Mouse (Mus musculus) urinary bladder, postnatal 14 days (tissue): Measurements from ENCODE around the gene Pcnx.
"Not testable (repeated sequence)": the region's sequence is repeated elsewhere in the genome, so short reads cannot be mapped to it uniquely, and the experiment has no call there.

Experiments
- DNase-seq: peaks from one replicate; pipeline ENCODE4 v3.0.0; 2021; ENCODE audit warnings: low spot score

Gene Pcnx

GRCm38 (mm10) chr12:81965416-81965815 is 105.6 kb downstream of the Pcnx start:
- DNase-seq = no peak

GRCm38 (mm10) chr12:81971042-81971883 is 111.4 kb downstream of the Pcnx start:
- no peak for DNase-seq

- no peak for DNase-seq
Observed at GRCm38 (mm10) chr12:81971884-81972362, 112.1 kb downstream of the Pcnx start.

GRCm38 (mm10) chr12:81974806-81975205 is 115.0 kb downstream of the Pcnx start:
- DNase-seq = peak; percentile 34

GRCm38 (mm10) chr12:81977346-81977745 is 117.5 kb downstream of the Pcnx start:
- DNase-seq = no peak

- DNase-seq = no peak
Observed at GRCm38 (mm10) chr12:81979312-81979711, 119.5 kb downstream of the Pcnx start.

GRCm38 (mm10) chr12:81992106-81992505 is 132.3 kb downstream of the Pcnx start:
- DNase-seq = no peak

GRCm38 (mm10) chr12:81992996-81993395 is 133.2 kb downstream of the Pcnx start:
- no peak for DNase-seq

GRCm38 (mm10) chr12:81994911-81995667 is 135.3 kb downstream of the Pcnx start:
- no peak for DNase-seq

- no peak for DNase-seq
Observed at GRCm38 (mm10) chr12:81996679-81997362, 137.0 kb downstream of the Pcnx start.

- no peak for DNase-seq
Observed at GRCm38 (mm10) chr12:81997497-81997896, 137.7 kb downstream of the Pcnx start.

- not testable (repeated sequence) for DNase-seq
Observed at GRCm38 (mm10) chr12:82002697-82003096, 142.9 kb downstream of the Pcnx start.

GRCm38 (mm10) chr12:82025901-82026633 is 166.2 kb downstream of the Pcnx start:
- DNase-seq = not testable (repeated sequence)

- not testable (repeated sequence) for DNase-seq
Observed at GRCm38 (mm10) chr12:82033524-82033923, 173.7 kb downstream of the Pcnx start.

GRCm38 (mm10) chr12:82033973-82034372 is 174.2 kb downstream of the Pcnx start:
- DNase-seq = not testable (repeated sequence)

GRCm38 (mm10) chr12:82044078-82044477 is 184.3 kb downstream of the Pcnx start:
- DNase-seq = not testable (repeated sequence)
